Mouse (Mus musculus): Measurements from ENCODE around the gene Cysltr2. TPM values are rescaled to one million over a fixed set of nuclear protein-coding genes. Genes with fewer than 3 reads are reported as not detected.

Cysltr2 gene
- polyA plus RNA-seq, 1 experiment from 2014 or later = 0.25 TPM

GRCm38 (mm10) chr14:72980106-72980505, 68.8 kb downstream of the Cysltr2 start:
- H3K4me1 ChIP-seq (ENCODE audit: control insufficient read depth, insufficient read depth, low read length) = peaks cover 9% of the 10 kb centered on the region
- no peaks in the 10 kb centered on the region for H3K27me3 ChIP-seq (ENCODE audit: control insufficient read depth, insufficient read depth, low read length)
- no peak overlapping the region for H3K9ac ChIP-seq (replicated peaks; ENCODE audit: low read depth, low read length)
- H3K4me3 ChIP-seq (ENCODE audit: low read depth, low read length) = no peak overlapping the region
- H3K4me2 ChIP-seq (ENCODE audit: low read depth, low read length) = no peak overlapping the region
- H3K27ac ChIP-seq (ENCODE audit: low read depth, low read length) = no peak overlapping the region
- ATAC-seq (ENCODE audit: low read depth) = no peak
- no peaks in the 10 kb centered on the region for H3K36me3 ChIP-seq (ENCODE audit: control insufficient read depth, insufficient read depth, low read length)
- no peaks in the 10 kb centered on the region for H3K9me3 ChIP-seq (ENCODE audit: control insufficient read depth, low read length)
- 93% methylated on average over 28 of the region's 29 CpGs for WGBS

GRCm38 (mm10) chr14:72976111-72976510, 72.8 kb downstream of the Cysltr2 start:
- H3K27me3 ChIP-seq (ENCODE audit: control insufficient read depth, insufficient read depth, low read length) = no peaks in the 10 kb centered on the region
- no peak for ATAC-seq (ENCODE audit: low read depth)
- H3K4me2 ChIP-seq (ENCODE audit: low read depth, low read length) = no peak overlapping the region
- H3K4me1 ChIP-seq (ENCODE audit: control insufficient read depth, insufficient read depth, low read length) = no peaks in the 10 kb centered on the region
- WGBS = 76% methylated on average over 2 of the region's 2 CpGs
- H3K9me3 ChIP-seq (ENCODE audit: control insufficient read depth, low read length) = no peaks in the 10 kb centered on the region
- no peaks in the 10 kb centered on the region for H3K36me3 ChIP-seq (ENCODE audit: control insufficient read depth, insufficient read depth, low read length)
- no peak overlapping the region for H3K9ac ChIP-seq (replicated peaks; ENCODE audit: low read depth, low read length)
- no peak overlapping the region for H3K27ac ChIP-seq (ENCODE audit: low read depth, low read length)
- no peak overlapping the region for H3K4me3 ChIP-seq (ENCODE audit: low read depth, low read length)

Other genes with a start within 250 kb of the Cysltr2 start
- gene Rcbtb2, start 73.9 kb upstream of the Cysltr2 start, polyA plus RNA-seq (2014; fragmentation: Nextera tagmentation; extraction: Ambion mirVana) = 61.2 and 69.7 TPM in 2 replicates
- 3.5 and 4.7 TPM in 2 replicates for gene Lpar6, start 188.8 kb upstream of the Cysltr2 start, polyA plus RNA-seq (2014; fragmentation: Nextera tagmentation; extraction: Ambion mirVana)

All from neural tube, embryonic 14.5 days (tissue).